Mouse (Mus musculus): ENCODE measurements around the gene Gphn.

GRCm38 (mm10) chr12:78227021-78227932 lies 1.1 kb downstream of the Gphn start:
- TF ChIP-seq GATA1 (IDR thresholded peaks at IDR 0.05; ENCODE audit: low read length): no peak
- TF ChIP-seq TAL1 (IDR thresholded peaks at IDR 0.05; ENCODE audit: low read length): no peak
